Mouse (Mus musculus): ENCODE measurements around the gene Slx1b.

DNA sequence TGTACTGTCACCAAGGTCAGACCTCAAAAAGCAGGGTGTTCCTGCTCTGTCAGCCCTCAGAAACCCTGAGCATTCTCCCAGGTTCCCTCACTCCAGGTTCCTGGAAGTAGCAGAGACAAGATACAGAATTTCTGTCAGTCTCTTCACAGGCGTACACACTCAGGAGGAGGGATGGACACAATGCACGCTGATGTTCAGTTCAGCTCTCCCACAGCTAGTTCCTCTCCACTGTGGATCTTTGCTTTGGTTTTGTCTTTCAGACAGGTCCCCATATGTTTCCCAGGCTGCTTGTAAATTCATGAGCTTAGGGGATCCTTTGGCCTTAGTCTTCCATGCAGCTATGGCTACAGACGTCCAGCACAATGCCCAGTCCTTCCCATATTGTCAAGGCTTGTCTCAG, 1.3 kb upstream of the Slx1b start:
- TF ChIP-seq CTCF (IDR thresholded peaks at IDR 0.05; ENCODE audit: borderline replicate concordance, extremely low read depth, insufficient read depth, insufficient read length) = no peak
- no peak for TF ChIP-seq POLR2A (IDR thresholded peaks at IDR 0.05; ENCODE audit: borderline replicate concordance, extremely low read depth, insufficient read depth, insufficient read length, poor library complexity, severe bottlenecking)
